Mouse (Mus musculus): Measurements from ENCODE around the gene Fcgr1.
"Not testable (repeated sequence)": the region's sequence is repeated elsewhere in the genome, so short reads cannot be mapped to it uniquely, and the experiment has no call there.

DNA sequence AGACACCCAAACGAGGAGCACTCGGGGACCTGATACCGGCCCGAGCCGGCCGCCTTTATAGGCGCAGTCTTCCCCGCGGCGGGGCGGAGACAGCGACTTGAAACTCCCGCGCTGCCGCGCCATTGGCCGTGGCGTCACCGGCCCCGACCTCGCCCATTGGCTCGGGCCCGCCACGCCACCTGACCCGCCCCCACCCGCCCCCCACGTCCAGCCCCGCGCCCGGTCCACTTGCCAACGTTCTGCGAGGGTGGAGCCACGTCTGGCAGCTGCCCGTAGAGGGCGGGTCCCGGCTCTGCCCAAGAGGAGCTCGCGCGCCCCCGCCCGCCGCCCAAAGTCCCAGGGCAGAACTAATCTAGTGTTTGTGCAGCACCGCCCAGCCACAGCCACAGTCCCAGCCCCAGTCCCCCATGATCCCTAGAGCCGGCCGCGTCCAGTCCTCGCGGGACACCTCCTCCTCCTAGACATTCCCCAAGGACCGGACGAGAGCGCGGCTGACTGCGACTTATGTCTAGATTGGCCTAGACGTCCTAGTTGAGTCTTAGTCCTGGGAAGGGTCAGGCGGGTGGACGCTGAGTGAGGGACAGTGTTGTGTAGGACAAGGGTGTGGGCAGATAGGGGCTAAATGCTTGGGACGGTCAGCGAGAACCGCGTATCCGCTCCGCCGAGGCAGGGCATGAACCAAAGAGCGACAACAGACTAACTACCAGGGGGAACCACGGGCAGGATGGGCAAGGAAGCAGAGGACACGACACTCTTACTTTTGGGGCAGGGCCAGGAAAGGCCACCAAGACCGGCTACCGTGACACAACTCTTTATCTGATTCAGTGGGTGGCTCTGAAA, 54.6 kb downstream of the Fcgr1 start, which contains the start of gene Hist2h3c2:
- TF ChIP-seq POLR2A, CTCF (IDR thresholded peaks at IDR 0.05; ENCODE audit: insufficient read depth, low read depth, low read length): not testable (repeated sequence)

All from olfactory bulb, adult 2 months (tissue).